Mouse (Mus musculus) olfactory bulb, adult 2 months (tissue): Measurements from ENCODE around the gene Cdk5rap2. TPM values are rescaled to one million over a fixed set of nuclear protein-coding genes. Genes with fewer than 3 reads are reported as not detected.
A peak's percentile ranks its signal among the peaks of the same experiment; 100 is the strongest.

Experiments
- H3K27ac ChIP-seq: fragments of 200-500 bp; 2 replicates; pipeline ENCODE4 v1.5.1; 2012; ENCODE audit warnings: low read depth, low read length; ENCODE audit not compliant: insufficient read depth
- H3K4me1 ChIP-seq: fragments of 200-500 bp; 2 replicates; pipeline ENCODE4 v1.6.1; 2012; ENCODE audit warnings: low read length; ENCODE audit not compliant: control insufficient read depth, insufficient read depth
- H3K4me3 ChIP-seq: fragments of 200-500 bp; 2 replicates; pipeline ENCODE4 v1.5.1; 2012; ENCODE audit warnings: mild to moderate bottlenecking, low read depth, low read length, moderate library complexity; ENCODE audit not compliant: insufficient read depth
- CTCF ChIP-seq: fragments of 200-500 bp; IDR thresholded peaks from 2 replicates; pipeline ENCODE4 v1.5.1; 2012; ENCODE audit warnings: low read depth, mild to moderate bottlenecking, low read length, moderate library complexity; ENCODE audit not compliant: insufficient read depth
- POLR2A ChIP-seq: fragments of 200-500 bp; IDR thresholded peaks from 2 replicates; pipeline ENCODE4 v1.6.1; 2012; ENCODE audit warnings: mild to moderate bottlenecking, low read depth, low read length, moderate library complexity; ENCODE audit not compliant: insufficient read depth
- WGBS: fragments of 180-500 bp; shearing (Covaris S2); methylation state at CpG from one replicate; pipeline ENCODE4 v1.1.7; 2018; 5-methylcytosine and 5-hydroxymethylcytosine counted together
- polyA plus RNA-seq: library from polyadenylated mRNA; stranded (reverse); fragments of >200 nt; gene quantifications from 2 replicates; pipeline ENCODE4 v1.2.4, GENCODE M21; 2012; ENCODE audit warnings: low replicate concordance; ENCODE audit not compliant: missing spikeins, insufficient read depth, insufficient read length

The Cdk5rap2 gene
- polyA plus RNA-seq, 1 experiment = 306 TPM

DNA sequence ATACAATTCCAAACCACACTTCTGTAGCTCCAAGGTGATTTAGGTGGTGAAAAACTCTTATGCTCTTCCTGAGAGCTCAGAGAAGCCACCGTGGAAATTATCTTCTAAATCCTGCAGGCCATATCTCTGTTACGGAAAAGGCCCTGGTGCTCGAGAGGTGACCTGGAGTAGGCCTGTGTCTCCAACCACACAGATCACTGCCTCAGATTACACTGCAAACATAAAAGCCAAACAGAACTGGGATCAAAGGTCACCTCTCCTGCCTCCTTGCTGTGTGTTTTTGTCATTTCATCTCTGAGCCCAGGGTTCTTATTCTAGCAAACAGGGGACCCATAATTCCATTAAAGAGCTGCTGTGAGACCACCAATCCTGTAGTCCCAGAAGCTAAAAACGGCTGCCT lies 48.9 kb downstream of the Cdk5rap2 start:
- WGBS = 82% methylated on average over 4 of the region's 4 CpGs
- Histone ChIP-seq H3K4me3 (no peak overlapping the region), H3K27ac (no peak overlapping the region), H3K4me1 (no peaks in the 10 kb centered on the region)
- TF ChIP-seq CTCF (no peak), POLR2A (no peak)

GRCm38 (mm10) chr4:70355659-70356350 lies 54.4 kb downstream of the Cdk5rap2 start:
- WGBS = 52% methylated on average over 9 of the region's 9 CpGs
- Histone ChIP-seq H3K4me3 (no peak overlapping the region), H3K27ac (no peak overlapping the region), H3K4me1 (no peaks in the 10 kb centered on the region)
- peak; percentile 46; the same call in 1 of the 2 replicates for TF ChIP-seq CTCF
- no peak for TF ChIP-seq POLR2A

DNA sequence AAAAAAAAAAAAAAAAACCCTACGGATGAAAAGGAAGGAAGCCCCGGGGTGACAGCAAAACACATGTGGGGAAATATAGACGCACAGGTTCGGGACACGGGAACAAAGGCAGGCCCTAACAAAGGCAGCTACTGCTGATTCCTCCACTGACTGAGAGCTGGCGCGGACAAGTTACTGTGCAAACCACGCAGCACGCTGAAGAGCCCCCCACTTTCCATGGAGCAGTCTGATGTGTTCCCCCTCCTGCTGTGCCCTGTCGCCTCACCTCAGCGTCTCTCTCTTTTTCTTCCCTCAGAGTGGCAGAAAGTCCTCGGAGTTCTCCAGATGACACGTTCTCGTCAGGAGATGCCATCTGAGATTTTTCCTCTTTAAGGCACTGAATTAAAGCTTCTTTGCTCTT lies 55.8 kb downstream of the Cdk5rap2 start:
- no peak overlapping the region for H3K27ac ChIP-seq
- no peak for TF ChIP-seq POLR2A
- no peaks in the 10 kb centered on the region for H3K4me1 ChIP-seq
- no peak overlapping the region for H3K4me3 ChIP-seq
- 95% methylated on average over 14 of the region's 14 CpGs for WGBS

GRCm38 (mm10) chr4:70353656-70354055 lies 56.6 kb downstream of the Cdk5rap2 start:
- H3K4me3 ChIP-seq = no peak overlapping the region
- H3K4me1 ChIP-seq = no peaks in the 10 kb centered on the region
- 95% methylated on average over 3 of the region's 3 CpGs for WGBS
- no peak overlapping the region for H3K27ac ChIP-seq
- TF ChIP-seq POLR2A (no peak), CTCF (no peak)

- Histone ChIP-seq H3K4me3 (no peak overlapping the region), H3K27ac (no peak overlapping the region), H3K4me1 (no peaks in the 10 kb centered on the region; the same call in 1 of the 2 replicates)
- 63% methylated on average over 11 of the region's 11 CpGs for WGBS
- TF ChIP-seq CTCF = no peak
- TF ChIP-seq POLR2A = no peak
Measured at GRCm38 (mm10) chr4:70335444-70336144, 74.6 kb downstream of the Cdk5rap2 start.

DNA sequence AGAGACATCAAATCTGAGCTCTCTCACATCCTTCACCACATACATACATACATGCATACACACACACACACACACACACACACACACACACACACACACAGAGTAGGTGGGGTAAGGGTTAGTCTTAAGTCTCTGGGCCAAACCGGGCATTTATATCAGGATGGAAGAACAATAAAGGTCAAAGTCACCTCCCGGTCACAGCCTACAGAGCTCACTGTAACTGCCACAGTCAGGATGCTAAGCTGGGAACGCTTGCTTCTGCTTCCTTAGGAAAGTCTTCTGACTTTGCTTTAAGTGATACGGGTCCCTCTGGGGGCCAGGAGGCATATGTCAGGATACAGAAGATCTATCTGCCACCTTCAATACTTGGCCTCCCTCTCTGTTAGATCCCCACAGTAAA lies 75.2 kb downstream of the Cdk5rap2 start:
- Histone ChIP-seq H3K4me1 (no peaks in the 10 kb centered on the region; the same call in 1 of the 2 replicates), H3K4me3 (no peak overlapping the region), H3K27ac (no peak overlapping the region)
- TF ChIP-seq POLR2A (no peak), CTCF (no peak)
- 79% methylated on average over 4 of the region's 4 CpGs for WGBS

DNA sequence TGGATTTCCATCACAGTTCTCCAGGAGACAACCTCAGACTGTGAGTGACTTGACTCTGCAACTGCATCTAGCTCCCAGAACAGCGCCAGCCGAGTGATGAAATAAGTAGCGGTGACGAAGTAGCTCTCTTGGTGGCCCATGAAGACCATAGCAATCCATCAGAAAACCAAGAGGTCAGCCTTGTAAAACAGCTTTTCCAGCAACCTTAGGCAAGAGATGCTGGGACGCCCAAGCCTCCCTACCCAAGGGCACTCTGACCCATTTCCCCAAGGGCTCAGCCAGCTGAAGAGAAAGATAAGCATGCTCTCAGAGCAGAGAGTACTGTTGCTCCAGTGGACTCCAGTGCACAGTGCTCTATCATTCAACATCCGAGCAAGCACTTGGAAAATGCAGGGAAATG lies 77.3 kb downstream of the Cdk5rap2 start:
- no peak overlapping the region for H3K27ac ChIP-seq
- H3K4me3 ChIP-seq = no peak overlapping the region
- WGBS = 95% methylated on average over 6 of the region's 6 CpGs
- no peaks in the 10 kb centered on the region; the same call in 1 of the 2 replicates for H3K4me1 ChIP-seq
- no peak for TF ChIP-seq POLR2A
- no peak for TF ChIP-seq CTCF

DNA sequence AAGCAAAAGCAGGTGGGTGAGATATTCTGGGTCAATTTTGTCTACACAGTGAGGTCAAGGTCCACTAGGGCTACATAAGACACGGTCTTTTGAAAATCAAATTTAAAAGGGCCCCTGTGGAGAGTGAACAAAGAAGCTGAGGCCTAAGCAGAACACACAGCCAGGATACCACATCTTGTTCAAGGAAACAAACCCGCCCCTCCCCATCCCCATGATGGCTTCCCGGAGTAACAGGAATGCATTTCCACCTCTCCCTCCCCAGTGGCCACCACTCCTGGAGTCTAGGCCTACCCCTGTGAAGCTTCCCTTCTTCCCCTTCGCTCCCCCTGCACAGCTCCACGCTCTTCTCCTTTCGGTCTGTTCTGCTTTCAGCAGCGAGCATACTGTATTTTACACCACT lies 77.7 kb downstream of the Cdk5rap2 start:
- WGBS = 80% methylated on average over 7 of the region's 7 CpGs
- no peak overlapping the region for H3K4me3 ChIP-seq
- H3K27ac ChIP-seq = no peak overlapping the region
- no peaks in the 10 kb centered on the region; the same call in 1 of the 2 replicates for H3K4me1 ChIP-seq
- no peak for TF ChIP-seq POLR2A

- TF ChIP-seq CTCF = no peak
- 95% methylated on average over 6 of the region's 6 CpGs for WGBS
- no peaks in the 10 kb centered on the region; the same call in 1 of the 2 replicates for H3K4me1 ChIP-seq
- no peak overlapping the region for H3K27ac ChIP-seq
- H3K4me3 ChIP-seq = no peak overlapping the region
Measured at GRCm38 (mm10) chr4:70331181-70331580, 79.1 kb downstream of the Cdk5rap2 start.
